Mouse (Mus musculus): ENCODE data around the gene Serpina12. TPM values are rescaled to one million over a fixed set of nuclear protein-coding genes. Genes with fewer than 3 reads are reported as not detected.

Gene Serpina12
- 0.69 TPM for polyA plus RNA-seq (2014; fragmentation: Illumina TruSeq; extraction: RNeasy Lipid Tissue Mini Kit (QIAGEN cat#74804); ENCODE audit: low read depth, low replicate concordance)

DNA sequence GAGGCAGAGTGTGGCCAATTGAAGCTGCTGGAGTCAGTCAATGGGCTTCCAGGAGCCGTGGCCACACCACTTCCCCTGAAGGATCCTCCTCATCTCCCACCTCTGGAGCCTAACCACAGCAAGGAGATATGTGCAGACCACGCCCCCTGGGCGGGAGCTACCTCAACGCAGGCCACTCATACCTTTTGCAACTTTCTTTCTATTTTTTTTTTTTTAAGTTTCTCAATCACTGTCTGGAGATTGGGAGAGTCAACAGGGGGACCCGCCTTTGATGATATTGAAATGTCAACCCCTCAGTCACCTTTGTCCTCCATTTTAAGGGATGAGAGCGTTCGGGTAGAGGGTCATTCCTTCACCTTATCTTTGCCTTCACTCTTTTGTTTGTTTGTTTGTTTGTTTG, at the start of gene Serpina12:
TSS of gene Serpina12 (minus strand) at position 101 of the 400 bp plus-strand sequence.

GRCm38 (mm10) chr12:104013620-104014019, 30.6 kb downstream of the Serpina12 start, which contains the start of gene Serpina9:
TSS of gene Serpina9 (minus strand) at chr12:104013755.

GRCm38 (mm10) chr12:103989857-103990256, 54.4 kb downstream of the Serpina12 start, which contains the start of gene Serpina11:
TSS of gene Serpina11 (minus strand) at chr12:103989957.

Other genes with a start within 250 kb of the Serpina12 start
- 5,433 TPM for gene Serpina1b, start 214.1 kb downstream of the Serpina12 start, polyA plus RNA-seq (2014; fragmentation: Illumina TruSeq; extraction: RNeasy Lipid Tissue Mini Kit (QIAGEN cat#74804); ENCODE audit: low read depth, low replicate concordance)
- gene Serpina1a, start 180.9 kb downstream of the Serpina12 start, polyA plus RNA-seq (2014; fragmentation: Illumina TruSeq; extraction: RNeasy Lipid Tissue Mini Kit (QIAGEN cat#74804); ENCODE audit: low read depth, low replicate concordance), result 4,926 TPM
- 4,710 TPM for gene Serpina1c, start 139.6 kb downstream of the Serpina12 start, polyA plus RNA-seq (2014; fragmentation: Illumina TruSeq; extraction: RNeasy Lipid Tissue Mini Kit (QIAGEN cat#74804); ENCODE audit: low read depth, low replicate concordance)
- gene Serpina1e, start 85.5 kb downstream of the Serpina12 start, polyA plus RNA-seq (2014; fragmentation: Illumina TruSeq; extraction: RNeasy Lipid Tissue Mini Kit (QIAGEN cat#74804); ENCODE audit: low read depth, low replicate concordance), result 214 TPM
- gene Serpina11, start 54.5 kb downstream of the Serpina12 start, polyA plus RNA-seq (2014; fragmentation: Illumina TruSeq; extraction: RNeasy Lipid Tissue Mini Kit (QIAGEN cat#74804); ENCODE audit: low read depth, low replicate concordance), result 6.4 TPM
- 0.37 TPM for gene Serpina9, start 30.7 kb downstream of the Serpina12 start, polyA plus RNA-seq (2014; fragmentation: Illumina TruSeq; extraction: RNeasy Lipid Tissue Mini Kit (QIAGEN cat#74804); ENCODE audit: low read depth, low replicate concordance)
- gene Serpina5, start 56.7 kb upstream of the Serpina12 start, polyA plus RNA-seq (2014; fragmentation: Illumina TruSeq; extraction: RNeasy Lipid Tissue Mini Kit (QIAGEN cat#74804); ENCODE audit: low read depth, low replicate concordance), result not detected
- gene Serpina3a, start 68.3 kb upstream of the Serpina12 start, polyA plus RNA-seq (2014; fragmentation: Illumina TruSeq; extraction: RNeasy Lipid Tissue Mini Kit (QIAGEN cat#74804); ENCODE audit: low read depth, low replicate concordance), result not detected
- gene Serpina3b, start 83.6 kb upstream of the Serpina12 start, polyA plus RNA-seq (2014; fragmentation: Illumina TruSeq; extraction: RNeasy Lipid Tissue Mini Kit (QIAGEN cat#74804); ENCODE audit: low read depth, low replicate concordance), result not detected
- not detected for gene Serpina3c, start 109.4 kb upstream of the Serpina12 start, polyA plus RNA-seq (2014; fragmentation: Illumina TruSeq; extraction: RNeasy Lipid Tissue Mini Kit (QIAGEN cat#74804); ENCODE audit: low read depth, low replicate concordance)
- gene Serpina3f, start 170.1 kb upstream of the Serpina12 start, polyA plus RNA-seq (2014; fragmentation: Illumina TruSeq; extraction: RNeasy Lipid Tissue Mini Kit (QIAGEN cat#74804); ENCODE audit: low read depth, low replicate concordance), result 3.5 TPM
- 7.4 TPM for gene Serpina3g, start 191.8 kb upstream of the Serpina12 start, polyA plus RNA-seq (2014; fragmentation: Illumina TruSeq; extraction: RNeasy Lipid Tissue Mini Kit (QIAGEN cat#74804); ENCODE audit: low read depth, low replicate concordance)
- gene Serpina3i, start 218.7 kb upstream of the Serpina12 start, polyA plus RNA-seq (2014; fragmentation: Illumina TruSeq; extraction: RNeasy Lipid Tissue Mini Kit (QIAGEN cat#74804); ENCODE audit: low read depth, low replicate concordance), result not detected

All from liver, adult 10 weeks (tissue).